In genomic region chr5:52810446-52810845, GRCm38 (mm10) we compare ENCODE assay signal across 24 mouse cellular contexts.
"Had no signal": no experiment of that assay in that cellular context is flagged by ENCODE, and none has a peak within 500 bp of the region (broad histone marks: within the 10 kb centered on the region; RNA-seq: fewer than 3 reads in every experiment).

No protein-coding gene starts in this region.

- ATAC-seq: forebrain, embryonic 13.5 days; forebrain, embryonic 14.5 days; forebrain, embryonic 15.5 days; forebrain, embryonic 16.5 days; forebrain, postnatal 0 days had no signal

- DNase-seq: cerebellum, adult 8-10 months; cerebellum, adult 9-10 months; cerebellum, adult 9-11 months; cerebellum, postnatal 10 days; cerebellum, postnatal 14 days; cerebellum, postnatal 25 days; cerebellum, postnatal 36 days; embryo, embryonic 11 days; forebrain, postnatal 0 days; gastrocnemius, adult 2 months; gastrocnemius, postnatal 10 days; gastrocnemius, postnatal 14 days; gastrocnemius, postnatal 25 days; gastrocnemius, postnatal 36 days; heart, adult 18-20 months; heart, adult 2 months had no signal

- H3K27me3 ChIP-seq: embryonic facial prominence, embryonic 12.5 days; embryonic facial prominence, embryonic 13.5 days; embryonic facial prominence, embryonic 15.5 days; forebrain, embryonic 12.5 days; forebrain, embryonic 13.5 days; forebrain, embryonic 15.5 days had no signal
